Mouse (Mus musculus) right cerebral cortex, postnatal 25 days (tissue): Measurements from ENCODE around the gene Klf6.

Experiments used
- DNase-seq: peaks from one replicate; pipeline ENCODE4 v3.0.0; 2022

Gene Klf6

GRCm38 (mm10) chr13:5917360-5917759 is 56.1 kb downstream of the Klf6 start:
- DNase-seq, result no peak

- DNase-seq, result no peak
These were observed 58.7 kb downstream of the Klf6 start for GRCm38 (mm10) chr13:5919966-5920365.
